Mouse (Mus musculus) kidney, adult 2 months (tissue): ENCODE data around the gene Erc2.

Source experiments
- CTCF ChIP-seq: fragments of 200-500 bp; conservative IDR thresholded peaks from 2 replicates; pipeline ENCODE4 v1.5.1; 2011; ENCODE audit warnings: low read depth, mild to moderate bottlenecking, control low read depth, low read length, moderate library complexity, mixed read lengths; ENCODE audit not compliant: insufficient read depth, insufficient read length
- POLR2A ChIP-seq: fragments of 200-500 bp; IDR thresholded peaks from one replicate; pipeline ENCODE4 v1.6.1; 2011; ENCODE audit warnings: low read depth, low read length, control low read depth

- TF ChIP-seq POLR2A (no peak), CTCF (no peak)
Measured at GRCm38 (mm10) chr14:27674561-27674960, 52.3 kb downstream of the Erc2 start.
